Mouse (Mus musculus): ENCODE measurements around the gene Gm3893.
"Not testable (repeated sequence)": the region's sequence is repeated elsewhere in the genome, so short reads cannot be mapped to it uniquely, and the experiment has no call there.

Gm3893 gene

GRCm38 (mm10) chr4:42090907-42091306 is at the start of gene Gm3893:
Gm3893 (plus strand) TSS chr4:42091207.
- DNase-seq (ENCODE audit: low read depth, low spot score) = not testable (repeated sequence)

- DNase-seq (ENCODE audit: low read depth, low spot score) = not testable (repeated sequence)
Measured at GRCm38 (mm10) chr4:42114517-42114916, 23.5 kb downstream of the Gm3893 start, which contains the start of gene Gm13304. Gm13304 (plus strand) TSS chr4:42114817.

Measured in mesoderm, embryonic 11.5 days (tissue).